Mouse (Mus musculus) midbrain, embryonic 10.5 days (tissue): ENCODE measurements around the gene AC161166.1. TPM values are rescaled to one million over a fixed set of nuclear protein-coding genes. Genes with fewer than 3 reads are reported as not detected.
"Not testable (repeated sequence)": the region's sequence is repeated elsewhere in the genome, so short reads cannot be mapped to it uniquely, and the experiment has no call there.

ENCODE experiments used
- DNase-seq: peaks from one replicate; pipeline ENCODE4 v3.0.0-alpha.2; 2017; ENCODE audit warnings: low spot score
- H3K27ac ChIP-seq: fragments of 300-500 bp; sonication (generic); replicated peaks from 2 replicates; pipeline ENCODE4 v1.5.1; 2016; ENCODE audit warnings: mild to moderate bottlenecking
- H3K27me3 ChIP-seq: fragments of 300-500 bp; sonication (generic); 2 replicates; pipeline ENCODE4 v1.6.1; 2016; ENCODE audit warnings: low read depth, mild to moderate bottlenecking; ENCODE audit not compliant: poor library complexity, severe bottlenecking
- H3K36me3 ChIP-seq: fragments of 300-500 bp; sonication (generic); 2 replicates; pipeline ENCODE4 v1.6.1; 2016; ENCODE audit warnings: mild to moderate bottlenecking, moderate library complexity
- H3K4me1 ChIP-seq: fragments of 300-500 bp; sonication (generic); 2 replicates; pipeline ENCODE4 v1.6.1; 2016
- H3K4me3 ChIP-seq: fragments of 300-500 bp; sonication (generic); 2 replicates; pipeline ENCODE4 v1.5.1; 2016; ENCODE audit warnings: mild to moderate bottlenecking, moderate library complexity
- H3K9me3 ChIP-seq: fragments of 300-500 bp; sonication (generic); replicated peaks from 2 replicates; pipeline ENCODE4 v1.6.1; 2016; ENCODE audit warnings: mild to moderate bottlenecking
- WGBS: fragments of 180-500 bp; shearing (Covaris S2); methylation state at CpG from one replicate; pipeline ENCODE4 v1.1.7; 2016; 5-methylcytosine and 5-hydroxymethylcytosine counted together
- polyA plus RNA-seq: library from polyadenylated mRNA; unstranded; fragments of >200 nt; fragmentation: Nextera tagmentation; extraction: Ambion mirVana; gene quantifications from 2 replicates; pipeline ENCODE4 v1.2.1, GENCODE M21; 2016

Gene AC161166.1
- polyA plus RNA-seq, 1 experiment from 2014 or later: 0.64 TPM

GRCm38 (mm10) chr7:24501492-24501891 lies 10.8 kb downstream of the AC161166.1 start:
- Histone ChIP-seq H3K4me1 (peaks cover 49% of the 10 kb centered on the region), H3K4me3 (no peak overlapping the region), H3K27ac (no peak overlapping the region), H3K27me3 (peaks cover 66% of the 10 kb centered on the region), H3K9me3 (peaks cover 8% of the 10 kb centered on the region; the same call in 1 of the 2 replicates), H3K36me3 (peaks cover 38% of the 10 kb centered on the region)
- 47% methylated on average over 21 of the region's 21 CpGs for WGBS
- DNase-seq: no peak

DNA sequence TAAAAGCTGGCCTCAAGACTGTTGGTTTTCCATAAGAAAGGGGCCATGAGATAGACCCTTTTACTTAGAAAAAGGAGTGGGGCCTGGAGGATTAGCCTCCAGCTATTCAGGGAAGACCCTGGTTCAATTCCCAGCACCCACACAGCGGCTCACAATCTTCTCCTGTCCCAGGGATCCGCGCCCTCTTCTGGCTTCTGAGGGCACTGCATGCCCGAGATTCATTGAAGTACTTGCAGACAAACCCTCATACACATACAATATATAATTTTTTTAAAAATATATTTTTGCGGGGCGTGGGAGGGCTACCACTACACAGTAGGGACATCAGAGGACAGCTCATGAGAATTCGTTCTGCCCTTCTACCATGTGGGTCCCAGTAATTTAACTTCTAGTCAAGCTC lies 11.3 kb downstream of the AC161166.1 start:
- H3K27ac ChIP-seq: no peak overlapping the region
- peaks cover 44% of the 10 kb centered on the region for H3K4me1 ChIP-seq
- H3K27me3 ChIP-seq: peaks cover 66% of the 10 kb centered on the region
- peaks cover 38% of the 10 kb centered on the region for H3K36me3 ChIP-seq
- peaks cover 8% of the 10 kb centered on the region; the same call in 1 of the 2 replicates for H3K9me3 ChIP-seq
- H3K4me3 ChIP-seq: no peak overlapping the region
- DNase-seq: peak; percentile 51
- 33% methylated on average over 7 of the region's 7 CpGs for WGBS

DNA sequence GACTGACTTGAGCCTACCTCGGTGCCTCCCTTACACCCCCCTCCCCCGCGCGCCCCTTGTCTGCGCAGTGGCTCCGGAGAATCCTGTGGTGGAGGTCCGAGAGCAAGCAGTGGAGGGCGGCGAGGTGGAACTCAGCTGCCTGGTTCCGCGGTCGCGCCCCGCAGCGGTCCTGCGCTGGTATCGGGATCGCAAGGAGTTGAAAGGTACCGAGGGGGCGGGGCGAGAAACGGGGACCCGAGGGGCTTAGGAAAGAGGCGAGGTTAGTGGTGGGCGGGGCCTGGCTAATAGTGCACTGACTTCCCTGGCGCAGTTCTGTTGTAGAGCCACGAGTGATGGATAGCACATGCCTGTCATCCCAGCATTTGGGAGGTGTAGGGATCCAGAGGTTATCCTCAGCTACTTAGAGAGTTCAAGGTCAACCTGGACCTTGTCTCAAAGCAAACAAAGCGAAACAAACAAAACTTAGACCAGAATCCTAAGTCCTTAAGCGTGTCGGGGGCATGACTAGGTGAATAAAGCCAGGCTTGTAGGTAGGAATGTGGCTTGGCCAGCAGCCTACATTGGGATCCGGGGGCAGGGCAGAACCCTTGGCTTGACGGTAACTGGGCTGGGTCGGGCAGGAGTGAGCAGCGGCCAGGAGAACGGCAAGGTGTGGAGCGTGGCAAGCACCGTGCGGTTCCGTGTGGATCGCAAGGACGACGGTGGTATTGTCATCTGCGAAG lies 12.2 kb downstream of the AC161166.1 start:
- peak; percentile 38 for DNase-seq

DNA sequence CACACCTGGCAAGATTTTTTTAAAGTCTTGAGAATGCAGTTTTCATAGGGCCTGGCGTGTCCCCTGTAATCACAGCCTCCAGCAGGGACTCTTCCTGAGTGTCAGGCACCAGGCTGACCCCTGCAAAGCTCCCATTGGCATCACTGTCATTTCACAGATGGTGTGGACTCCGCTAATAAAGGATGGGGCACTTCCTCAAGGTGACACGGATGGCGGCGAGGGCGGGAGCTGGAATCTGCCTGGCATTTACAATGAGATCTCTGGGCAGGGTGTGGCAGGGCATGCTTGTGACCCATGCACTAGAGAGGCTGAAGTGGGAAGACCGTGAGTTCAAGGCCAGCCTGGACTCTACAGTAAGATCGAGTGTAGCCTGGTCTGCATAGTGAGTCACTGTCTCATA lies 24.0 kb downstream of the AC161166.1 start:
- Histone ChIP-seq H3K4me3 (no peak overlapping the region), H3K9me3 (no peaks in the 10 kb centered on the region), H3K27me3 (peaks cover 18% of the 10 kb centered on the region; the same call in 1 of the 2 replicates), H3K36me3 (peaks cover 31% of the 10 kb centered on the region), H3K4me1 (peaks cover 41% of the 10 kb centered on the region), H3K27ac (no peak overlapping the region)
- 88% methylated on average over 8 of the region's 8 CpGs for WGBS
- no peak for DNase-seq

More for the DNA sequence above, 12.2 kb downstream of the AC161166.1 start:
- peaks cover 8% of the 10 kb centered on the region; the same call in 1 of the 2 replicates for H3K9me3 ChIP-seq
- peak overlapping the region; percentile 36 for H3K4me3 ChIP-seq
- H3K4me1 ChIP-seq: peaks cover 34% of the 10 kb centered on the region
- peaks cover 39% of the 10 kb centered on the region for H3K36me3 ChIP-seq
- H3K27me3 ChIP-seq: peaks cover 66% of the 10 kb centered on the region
- H3K27ac ChIP-seq: no peak overlapping the region
- 15% methylated on average over 43 of the region's 43 CpGs for WGBS

DNA sequence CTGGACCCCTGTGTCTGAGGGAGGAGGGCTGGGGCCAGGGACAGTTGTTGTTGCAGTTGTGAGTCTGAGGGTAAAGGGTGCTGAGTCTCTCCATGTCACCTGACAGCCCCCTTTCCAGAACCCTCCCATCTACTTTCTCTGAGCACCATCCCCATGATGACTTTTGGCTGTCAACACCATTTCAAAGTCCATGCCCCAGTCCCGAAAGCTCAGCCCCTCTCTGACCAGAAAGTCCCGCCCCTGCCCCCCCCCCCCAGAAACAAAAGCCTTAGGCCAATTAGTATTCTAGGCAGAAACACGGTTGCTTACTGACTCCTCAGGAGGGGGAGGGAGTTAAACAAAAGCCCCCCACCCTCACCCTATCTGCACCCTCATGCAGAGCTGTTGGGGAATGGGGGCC lies 24.9 kb downstream of the AC161166.1 start:
- Histone ChIP-seq H3K9me3 (no peaks in the 10 kb centered on the region), H3K27me3 (peaks cover 26% of the 10 kb centered on the region), H3K4me1 (peaks cover 48% of the 10 kb centered on the region), H3K4me3 (no peak overlapping the region), H3K27ac (peak overlapping the region; percentile 81), H3K36me3 (peaks cover 31% of the 10 kb centered on the region)
- DNase-seq: no peak
- WGBS: 50% methylated on average over 3 of the region's 3 CpGs

- Histone ChIP-seq H3K27ac (peak overlapping the region; percentile 81), H3K27me3 (peaks cover 32% of the 10 kb centered on the region), H3K4me1 (peaks cover 50% of the 10 kb centered on the region), H3K4me3 (peak overlapping the region; percentile 35; the same call in 1 of the 2 replicates), H3K36me3 (peaks cover 23% of the 10 kb centered on the region), H3K9me3 (no peaks in the 10 kb centered on the region)
- no peak for DNase-seq
- WGBS: 72% methylated on average over 9 of the region's 9 CpGs
Measured at GRCm38 (mm10) chr7:24486654-24487130, 25.6 kb downstream of the AC161166.1 start.

- WGBS: 78% methylated on average over 9 of the region's 9 CpGs
- no peaks in the 10 kb centered on the region for H3K9me3 ChIP-seq
- peaks cover 62% of the 10 kb centered on the region for H3K4me1 ChIP-seq
- H3K4me3 ChIP-seq: peak overlapping the region; percentile 9; the same call in 1 of the 2 replicates
- H3K27me3 ChIP-seq: peaks cover 44% of the 10 kb centered on the region
- H3K27ac ChIP-seq: peak overlapping the region; percentile 81; the same call in 1 of the 2 replicates
- peaks cover 14% of the 10 kb centered on the region for H3K36me3 ChIP-seq
- DNase-seq: no peak
Measured at GRCm38 (mm10) chr7:24485481-24485880, 26.8 kb downstream of the AC161166.1 start.

DNA sequence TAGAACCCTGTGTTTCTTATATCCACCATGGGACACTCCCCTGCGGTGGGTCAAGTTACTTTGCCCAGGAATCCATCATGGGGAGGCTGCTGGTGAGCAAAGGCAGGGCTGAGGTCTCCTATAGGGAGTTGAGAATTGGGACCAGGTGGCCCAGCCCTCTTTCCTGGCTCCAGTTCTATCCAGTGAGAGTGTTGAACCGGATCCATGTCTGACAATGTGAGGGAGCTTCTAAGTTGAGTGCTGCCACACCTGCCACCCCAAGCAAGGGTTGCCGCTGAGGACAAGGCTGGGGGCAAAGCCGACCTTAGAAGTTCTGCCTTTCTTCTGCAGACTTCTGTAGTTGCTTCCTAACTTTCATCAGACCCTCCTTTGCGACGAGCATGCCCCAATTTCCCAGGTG lies 29.0 kb downstream of the AC161166.1 start:
- H3K36me3 ChIP-seq, H3K9me3 ChIP-seq, DNase-seq, H3K27ac ChIP-seq: not testable (repeated sequence)
- Histone ChIP-seq H3K27me3 (peaks cover 64% of the 10 kb centered on the region), H3K4me3 (peak overlapping the region; percentile 87), H3K4me1 (peaks cover 62% of the 10 kb centered on the region)
- WGBS: 55% methylated on average over 6 of the region's 6 CpGs

- DNase-seq: no peak
Measured at GRCm38 (mm10) chr7:24482208-24483020, 29.8 kb downstream of the AC161166.1 start.

DNA sequence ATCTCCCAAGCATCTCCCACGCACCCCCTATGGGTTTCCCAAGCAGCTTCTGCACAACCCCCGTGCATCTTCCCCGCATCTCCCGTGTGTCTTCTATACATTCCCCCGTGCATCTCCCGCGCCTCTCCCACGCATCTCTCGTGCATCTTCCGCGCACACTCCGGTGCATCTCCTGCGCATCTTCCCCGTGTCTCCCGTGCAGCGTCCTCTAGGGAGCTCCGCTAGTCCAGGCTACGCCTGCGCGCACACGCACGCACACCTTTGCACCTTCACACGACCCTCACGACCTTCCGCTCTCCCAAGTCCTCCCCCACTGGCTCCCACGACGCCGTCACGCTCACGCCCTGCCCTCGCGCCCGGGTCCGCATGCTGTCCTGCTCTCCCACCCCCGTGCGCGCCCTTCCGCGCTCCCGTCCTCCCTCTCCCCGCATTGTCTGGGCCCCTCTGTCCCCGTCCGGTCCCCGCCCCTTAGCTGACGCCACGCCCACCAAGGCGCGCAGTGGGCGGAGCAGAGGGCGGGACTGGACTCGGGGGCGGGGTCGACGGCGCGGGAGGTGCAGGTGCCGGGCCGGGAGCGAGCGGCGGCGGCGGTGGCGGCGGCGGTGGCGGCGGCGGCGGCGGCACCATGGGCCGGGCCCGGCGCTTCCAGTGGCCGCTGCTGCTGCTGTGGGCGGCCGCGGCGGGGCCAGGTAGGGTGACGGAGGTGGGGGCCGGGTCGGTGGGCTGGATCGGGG lies 30.6 kb downstream of the AC161166.1 start, which contains the start of gene Cadm4:
Gene Cadm4 (plus strand): TSS at position 550 of the 734 bp plus-strand sequence.
- no peaks in the 10 kb centered on the region for H3K36me3 ChIP-seq
- H3K9me3 ChIP-seq: no peaks in the 10 kb centered on the region
- peak within 1 kb of the TSS; percentile 93 for H3K27ac ChIP-seq
- peak; percentile 92 for DNase-seq
- peak within 1 kb of the TSS; percentile 87 for H3K4me3 ChIP-seq
- peaks cover 51% of the 10 kb centered on the region for H3K4me1 ChIP-seq
- WGBS: under 1% methylated on average over 81 of the region's 83 CpGs
- peaks cover 59% of the 10 kb centered on the region for H3K27me3 ChIP-seq

More at GRCm38 (mm10) chr7:24482208-24483020, 29.8 kb downstream of the AC161166.1 start:
- Histone ChIP-seq H3K4me3 (peak overlapping the region; percentile 87), H3K36me3 (no peaks in the 10 kb centered on the region), H3K4me1 (peaks cover 58% of the 10 kb centered on the region), H3K9me3 (no peaks in the 10 kb centered on the region), H3K27me3 (peaks cover 64% of the 10 kb centered on the region), H3K27ac (peak overlapping the region; percentile 93)
- WGBS: 1% methylated on average over 27 of the region's 38 CpGs

GRCm38 (mm10) chr7:24480986-24481473 lies 31.2 kb downstream of the AC161166.1 start:
- H3K4me3 ChIP-seq: peak overlapping the region; percentile 87
- WGBS: 12% methylated on average over 14 of the region's 14 CpGs
- peak overlapping the region; percentile 93 for H3K27ac ChIP-seq
- DNase-seq: no peak
- H3K27me3 ChIP-seq: peaks cover 59% of the 10 kb centered on the region
- H3K9me3 ChIP-seq: no peaks in the 10 kb centered on the region
- H3K36me3 ChIP-seq: no peaks in the 10 kb centered on the region
- H3K4me1 ChIP-seq: peaks cover 45% of the 10 kb centered on the region
